Mouse (Mus musculus): ENCODE measurements around the gene Intu.

Intu gene

GRCm38 (mm10) chr3:40527218-40527617 lies 3.9 kb upstream of the Intu start:
- intact Hi-C loops (cut with DNase I), result loop anchor here (5.0 kb wide), 1 partner anchor 215 kb away; the partner anchor contains the start of gene Hspa4l

GRCm38 (mm10) chr3:40527976-40528950 lies 2.8 kb upstream of the Intu start:
- intact Hi-C loops (cut with DNase I), result loop anchor here (5.0 kb wide), 1 partner anchor 214 kb away; the partner anchor contains the start of gene Hspa4l

- intact Hi-C loops (cut with DNase I), result loop anchor here (5.0 kb wide), 1 partner anchor 213 kb away; the partner anchor contains the start of gene Hspa4l
Measured at GRCm38 (mm10) chr3:40528958-40529357, 2.1 kb upstream of the Intu start.

- intact Hi-C loops (cut with DNase I), result no loop called here
Measured at GRCm38 (mm10) chr3:40530845-40531244, 241 bp upstream of the Intu start.

- intact Hi-C loops (cut with DNase I), result no loop called here
Measured at GRCm38 (mm10) chr3:40532256-40532655, 1.2 kb downstream of the Intu start.

GRCm38 (mm10) chr3:40534141-40534540 lies 3.1 kb downstream of the Intu start:
- intact Hi-C loops (cut with DNase I), result no loop called here

- intact Hi-C loops (cut with DNase I), result no loop called here
Measured at GRCm38 (mm10) chr3:40540567-40541554, 9.8 kb downstream of the Intu start.

GRCm38 (mm10) chr3:40546621-40547020 lies 15.5 kb downstream of the Intu start:
- intact Hi-C loops (cut with DNase I), result no loop called here

- intact Hi-C loops (cut with DNase I), result no loop called here
Measured at GRCm38 (mm10) chr3:40652941-40653352, 121.9 kb downstream of the Intu start.

- intact Hi-C loops (cut with DNase I), result no loop called here
Measured at GRCm38 (mm10) chr3:40653582-40653981, 122.5 kb downstream of the Intu start.

- intact Hi-C loops (cut with DNase I), result no loop called here
Measured at GRCm38 (mm10) chr3:40654028-40654427, 122.9 kb downstream of the Intu start.

- intact Hi-C loops (cut with DNase I), result no loop called here
Measured at GRCm38 (mm10) chr3:40655571-40655970, 124.5 kb downstream of the Intu start.

GRCm38 (mm10) chr3:40656339-40656738 lies 125.3 kb downstream of the Intu start:
- intact Hi-C loops (cut with DNase I), result no loop called here

- intact Hi-C loops (cut with DNase I), result no loop called here
Measured at GRCm38 (mm10) chr3:40660231-40660630, 129.1 kb downstream of the Intu start.

GRCm38 (mm10) chr3:40666109-40666508 lies 135.0 kb downstream of the Intu start:
- intact Hi-C loops (cut with DNase I), result no loop called here

- intact Hi-C loops (cut with DNase I), result no loop called here
Measured at GRCm38 (mm10) chr3:40666861-40667719, 136.0 kb downstream of the Intu start.

GRCm38 (mm10) chr3:40668889-40669288 lies 137.8 kb downstream of the Intu start:
- intact Hi-C loops (cut with DNase I), result no loop called here

- intact Hi-C loops (cut with DNase I), result no loop called here
Measured at GRCm38 (mm10) chr3:40669395-40669794, 138.3 kb downstream of the Intu start.

- intact Hi-C loops (cut with DNase I), result no loop called here
Measured at GRCm38 (mm10) chr3:40673515-40673914, 142.4 kb downstream of the Intu start.

GRCm38 (mm10) chr3:40674873-40675405 lies 143.9 kb downstream of the Intu start:
- intact Hi-C loops (cut with DNase I), result no loop called here

Measured in adrenal gland (tissue).